Mouse (Mus musculus): ENCODE data around the gene Dffb. TPM values are rescaled to one million over a fixed set of nuclear protein-coding genes. Genes with fewer than 3 reads are reported as not detected.

The Dffb gene
- polyA plus RNA-seq, 1 experiment from 2014 or later: 14.8 TPM

- Histone ChIP-seq H3K4me3 (no peak overlapping the region), H3K9me3 (replicated peaks) (no peaks in the 10 kb centered on the region), H3K27me3 (ENCODE audit: low read depth, poor library complexity, severe bottlenecking) (no peaks in the 10 kb centered on the region; the same call in 1 of the 2 replicates), H3K36me3 (no peaks in the 10 kb centered on the region), H3K27ac (no peak overlapping the region), H3K4me1 (no peaks in the 10 kb centered on the region)
- DNase-seq (ENCODE audit: low spot score): no peak
- WGBS: 46% methylated on average over 8 of the region's 8 CpGs
Measured at GRCm38 (mm10) chr4:153917773-153918500, 57.0 kb downstream of the Dffb start.

Other genes starting within 250 kb of the Dffb start
- gene A430005L14Rik, start 17.9 kb downstream of the Dffb start, polyA plus RNA-seq (2016; fragmentation: Nextera tagmentation; extraction: Ambion mirVana): 147 and 162 TPM in 2 replicates
- 21.0 and 22.3 TPM in 2 replicates for gene Cep104, start 68 bp upstream of the Dffb start, polyA plus RNA-seq (2016; fragmentation: Nextera tagmentation; extraction: Ambion mirVana)
- 28.3 and 32.2 TPM in 2 replicates for gene Lrrc47, start 36.6 kb upstream of the Dffb start, polyA plus RNA-seq (2016; fragmentation: Nextera tagmentation; extraction: Ambion mirVana)
- gene Smim1, start 51.1 kb upstream of the Dffb start, polyA plus RNA-seq (2016; fragmentation: Nextera tagmentation; extraction: Ambion mirVana): 12.7 and 27.4 TPM in 2 replicates
- gene Ccdc27, start 67.6 kb upstream of the Dffb start, polyA plus RNA-seq (2016; fragmentation: Nextera tagmentation; extraction: Ambion mirVana): not detected in 2 replicates
- gene Trp73, start 165.1 kb upstream of the Dffb start, polyA plus RNA-seq (2016; fragmentation: Nextera tagmentation; extraction: Ambion mirVana): 0.30 and 0.80 TPM in 2 replicates
- gene Wrap73, start 167.2 kb upstream of the Dffb start, polyA plus RNA-seq (2016; fragmentation: Nextera tagmentation; extraction: Ambion mirVana): 43.8 and 49.0 TPM in 2 replicates
- gene Tprgl, start 185.5 kb upstream of the Dffb start, polyA plus RNA-seq (2016; fragmentation: Nextera tagmentation; extraction: Ambion mirVana): 100 and 102 TPM in 2 replicates
- 33.6 and 43.5 TPM in 2 replicates for gene Megf6, start 195.6 kb upstream of the Dffb start, polyA plus RNA-seq (2016; fragmentation: Nextera tagmentation; extraction: Ambion mirVana)